Mouse (Mus musculus): ENCODE data around the gene Parp4. TPM values are rescaled to one million over a fixed set of nuclear protein-coding genes. Genes with fewer than 3 reads are reported as not detected.

Gene Parp4
- polyA plus RNA-seq, 1 experiment: 10.2 TPM

DNA sequence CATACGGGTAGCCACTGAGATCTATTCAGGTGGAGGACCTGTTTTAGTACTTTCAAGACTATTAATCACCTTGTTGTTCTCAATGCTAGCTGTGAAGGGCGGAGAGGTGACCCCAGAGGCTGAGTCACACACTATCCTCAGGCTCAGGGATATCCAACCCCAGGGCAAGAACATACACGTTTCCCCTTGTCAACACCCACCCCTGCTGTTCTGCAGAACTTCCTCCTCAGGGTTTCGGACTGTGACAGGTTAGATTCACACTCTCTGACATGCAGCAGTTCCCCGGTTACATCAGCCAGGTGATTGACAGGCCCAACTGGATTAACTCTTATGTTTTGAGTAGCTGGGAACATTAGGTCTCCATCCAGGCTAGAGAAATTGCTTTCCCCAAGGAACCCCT is 5.7 kb downstream of the Parp4 start:
- WGBS: 79% methylated on average over 5 of the region's 5 CpGs
- no peak for DNase-seq
- no peak for TF ChIP-seq CTCF (IDR thresholded peaks at IDR 0.05; ENCODE audit: borderline replicate concordance, insufficient read depth, low read depth, low read length)
- no peak for TF ChIP-seq POLR2A (IDR thresholded peaks at IDR 0.05; ENCODE audit: borderline replicate concordance, insufficient read depth, low read length)
- Histone ChIP-seq H3K4me1 (ENCODE audit: control insufficient read depth, insufficient read depth, low read length) (no peaks in the 10 kb centered on the region), H3K4me3 (replicated peaks; ENCODE audit: insufficient read depth, low read depth, low read length) (no peak overlapping the region), H3K27me3 (ENCODE audit: control insufficient read depth, insufficient read depth, low read length) (no peaks in the 10 kb centered on the region), H3K27ac (ENCODE audit: insufficient read depth, low read length) (no peak overlapping the region)

DNA sequence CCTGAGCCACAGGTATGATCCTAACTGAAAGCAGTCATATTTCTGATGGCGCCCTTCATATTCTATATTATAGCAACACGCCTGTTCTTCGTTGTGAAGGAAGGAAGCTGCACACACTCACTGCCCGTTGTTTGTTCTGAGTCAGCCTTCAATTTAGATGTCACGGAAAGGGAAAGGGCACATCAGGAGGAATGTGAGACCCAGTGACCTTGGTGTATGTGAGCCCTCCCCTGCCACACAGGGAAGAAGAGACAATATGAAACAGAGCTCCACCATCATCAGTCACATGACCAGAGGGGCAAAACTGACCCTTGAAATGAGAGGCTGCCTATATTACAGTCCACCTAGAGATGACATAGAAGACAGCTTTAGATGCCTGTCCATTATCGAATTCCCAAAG is 6.9 kb downstream of the Parp4 start:
- no peak overlapping the region for H3K4me3 ChIP-seq (replicated peaks; ENCODE audit: insufficient read depth, low read depth, low read length)
- WGBS: 94% methylated on average over 6 of the region's 6 CpGs
- H3K27me3 ChIP-seq (ENCODE audit: control insufficient read depth, insufficient read depth, low read length): no peaks in the 10 kb centered on the region
- no peak for DNase-seq
- no peaks in the 10 kb centered on the region for H3K4me1 ChIP-seq (ENCODE audit: control insufficient read depth, insufficient read depth, low read length)
- TF ChIP-seq CTCF (IDR thresholded peaks at IDR 0.05; ENCODE audit: borderline replicate concordance, insufficient read depth, low read depth, low read length): no peak
- no peak overlapping the region for H3K27ac ChIP-seq (ENCODE audit: insufficient read depth, low read length)

DNA sequence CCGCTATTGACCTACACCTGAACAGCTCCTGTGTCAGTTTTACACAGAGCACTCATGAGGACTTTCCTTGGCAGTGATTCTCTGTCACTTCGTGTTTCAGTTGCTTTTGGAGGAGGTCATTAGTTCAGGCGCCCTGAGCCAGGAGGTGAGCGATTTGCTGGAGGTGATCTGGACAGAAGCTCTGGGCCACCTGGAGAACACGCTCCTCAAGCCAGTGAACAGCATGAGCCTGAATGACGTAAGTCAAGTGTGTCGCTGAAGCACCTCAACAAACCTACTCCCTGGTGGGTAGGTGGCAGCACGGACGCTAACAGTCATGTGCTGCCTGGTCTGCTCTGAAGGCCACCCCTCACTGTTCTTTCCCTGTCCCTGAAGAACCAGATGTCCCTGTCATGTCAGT is 16.8 kb downstream of the Parp4 start:
- WGBS: 39% methylated on average over 9 of the region's 9 CpGs
- Histone ChIP-seq H3K4me3 (replicated peaks; ENCODE audit: insufficient read depth, low read depth, low read length) (no peak overlapping the region), H3K27ac (ENCODE audit: insufficient read depth, low read length) (no peak overlapping the region), H3K27me3 (ENCODE audit: control insufficient read depth, insufficient read depth, low read length) (no peaks in the 10 kb centered on the region), H3K4me1 (ENCODE audit: control insufficient read depth, insufficient read depth, low read length) (no peaks in the 10 kb centered on the region; the same call in 1 of the 2 replicates)
- TF ChIP-seq CTCF (IDR thresholded peaks at IDR 0.05; ENCODE audit: borderline replicate concordance, insufficient read depth, low read depth, low read length) (no peak), POLR2A (IDR thresholded peaks at IDR 0.05; ENCODE audit: borderline replicate concordance, insufficient read depth, low read length) (no peak)
- peak; percentile 41 to 56 for DNase-seq

DNA sequence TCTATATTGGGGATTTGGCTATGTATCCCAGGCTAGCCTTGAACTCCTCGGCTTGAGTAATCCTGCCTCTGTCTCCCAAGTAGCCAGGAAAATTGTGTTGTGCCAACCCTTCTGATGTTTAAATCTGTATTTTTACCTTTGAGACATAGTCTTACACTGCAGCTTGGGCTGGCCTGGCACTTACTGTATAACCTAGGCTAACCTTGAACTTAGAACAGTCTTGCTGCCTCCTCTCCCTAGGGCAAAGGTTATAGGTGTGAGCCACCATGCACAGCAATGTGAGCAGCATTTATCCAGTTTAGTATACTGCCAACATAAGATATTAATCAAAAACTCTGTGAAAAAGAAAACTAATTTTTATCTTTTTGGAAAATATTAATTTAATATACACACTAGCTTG is 19.4 kb downstream of the Parp4 start:
- Histone ChIP-seq H3K27ac (ENCODE audit: insufficient read depth, low read length) (no peak overlapping the region), H3K4me1 (ENCODE audit: control insufficient read depth, insufficient read depth, low read length) (no peaks in the 10 kb centered on the region; the same call in 1 of the 2 replicates), H3K27me3 (ENCODE audit: control insufficient read depth, insufficient read depth, low read length) (no peaks in the 10 kb centered on the region), H3K4me3 (replicated peaks; ENCODE audit: insufficient read depth, low read depth, low read length) (no peak overlapping the region)
- no peak for TF ChIP-seq CTCF (IDR thresholded peaks at IDR 0.05; ENCODE audit: borderline replicate concordance, insufficient read depth, low read depth, low read length)
- no peak for TF ChIP-seq POLR2A (IDR thresholded peaks at IDR 0.05; ENCODE audit: borderline replicate concordance, insufficient read depth, low read length)
- 94% methylated on average over 1 of the region's 1 CpGs for WGBS
- DNase-seq: no peak

DNA sequence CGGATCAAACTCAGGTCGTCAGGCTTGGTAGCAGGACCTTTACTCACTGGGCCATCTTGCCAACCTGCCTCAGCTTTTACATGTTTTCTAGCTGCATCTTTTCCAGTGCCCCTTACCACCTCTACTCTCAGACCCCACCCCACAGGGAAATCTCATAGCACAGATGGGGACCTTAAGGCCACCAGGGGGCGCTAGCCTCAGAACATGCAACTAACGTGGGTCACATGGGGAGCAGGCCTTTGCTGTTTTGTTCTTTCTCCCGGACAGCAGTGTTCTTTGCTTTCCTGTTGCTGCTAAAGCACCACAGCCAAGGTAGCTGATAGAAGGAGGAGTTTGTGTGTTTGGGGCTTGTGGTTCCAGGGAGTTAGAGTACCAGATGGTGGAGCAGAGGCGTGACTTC is 23.3 kb downstream of the Parp4 start:
- DNase-seq: peak in 1 of 2 experiments; percentile 20
- Histone ChIP-seq H3K4me3 (replicated peaks; ENCODE audit: insufficient read depth, low read depth, low read length) (no peak overlapping the region), H3K27ac (ENCODE audit: insufficient read depth, low read length) (no peak overlapping the region), H3K4me1 (ENCODE audit: control insufficient read depth, insufficient read depth, low read length) (no peaks in the 10 kb centered on the region), H3K27me3 (ENCODE audit: control insufficient read depth, insufficient read depth, low read length) (no peaks in the 10 kb centered on the region)
- TF ChIP-seq CTCF (IDR thresholded peaks at IDR 0.05; ENCODE audit: borderline replicate concordance, insufficient read depth, low read depth, low read length) (peak; percentile 49), POLR2A (IDR thresholded peaks at IDR 0.05; ENCODE audit: borderline replicate concordance, insufficient read depth, low read length) (no peak)
- 46% methylated on average over 6 of the region's 6 CpGs for WGBS

DNA sequence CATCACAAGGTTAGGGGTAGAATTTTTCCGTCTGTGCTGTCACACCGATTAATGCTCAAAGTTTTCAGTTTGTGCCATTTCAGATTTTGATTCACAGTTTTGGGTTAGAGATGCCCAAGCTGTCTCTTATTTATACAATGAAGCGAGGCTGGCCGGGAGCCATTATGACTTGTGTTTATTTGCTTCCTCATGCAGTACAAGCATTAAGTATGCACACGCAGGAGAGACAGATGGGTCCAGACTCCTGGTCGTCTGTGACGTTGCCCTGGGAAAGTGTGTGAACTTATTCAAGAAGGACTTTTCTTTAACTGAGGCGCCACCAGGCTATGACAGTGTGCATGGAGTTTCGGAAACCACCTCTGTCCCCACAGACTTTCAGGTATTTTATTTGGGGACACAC is 26.6 kb downstream of the Parp4 start:
- TF ChIP-seq CTCF (IDR thresholded peaks at IDR 0.05; ENCODE audit: borderline replicate concordance, insufficient read depth, low read depth, low read length) (no peak), POLR2A (IDR thresholded peaks at IDR 0.05; ENCODE audit: borderline replicate concordance, insufficient read depth, low read length) (no peak)
- no peaks in the 10 kb centered on the region for H3K27me3 ChIP-seq (ENCODE audit: control insufficient read depth, insufficient read depth, low read length)
- H3K27ac ChIP-seq (ENCODE audit: insufficient read depth, low read length): no peak overlapping the region
- no peaks in the 10 kb centered on the region for H3K4me1 ChIP-seq (ENCODE audit: control insufficient read depth, insufficient read depth, low read length)
- no peak for DNase-seq
- WGBS: 66% methylated on average over 9 of the region's 9 CpGs
- H3K4me3 ChIP-seq (replicated peaks; ENCODE audit: insufficient read depth, low read depth, low read length): no peak overlapping the region

DNA sequence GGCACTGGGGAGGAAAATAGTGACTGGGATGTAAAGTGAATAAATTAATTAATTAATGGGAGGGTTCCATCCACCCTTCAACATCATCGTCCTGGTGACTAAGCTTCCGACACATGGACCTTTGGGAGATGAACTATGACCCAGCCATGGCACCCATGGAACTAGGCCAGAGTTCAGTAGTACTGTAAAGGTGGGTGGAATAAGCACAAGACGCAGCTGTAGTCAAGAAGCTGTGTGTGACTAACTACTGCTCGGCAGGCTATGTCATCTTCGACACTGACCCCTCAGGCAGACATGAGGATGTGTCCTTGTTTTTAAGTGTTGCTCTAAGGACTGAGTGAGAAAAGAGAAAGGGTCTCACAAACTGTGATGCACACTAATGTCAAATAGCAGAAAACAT is 29.0 kb downstream of the Parp4 start:
- Histone ChIP-seq H3K4me3 (replicated peaks; ENCODE audit: insufficient read depth, low read depth, low read length) (no peak overlapping the region), H3K27me3 (ENCODE audit: control insufficient read depth, insufficient read depth, low read length) (no peaks in the 10 kb centered on the region), H3K27ac (ENCODE audit: insufficient read depth, low read length) (no peak overlapping the region), H3K4me1 (ENCODE audit: control insufficient read depth, insufficient read depth, low read length) (no peaks in the 10 kb centered on the region)
- 90% methylated on average over 5 of the region's 5 CpGs for WGBS
- TF ChIP-seq CTCF (IDR thresholded peaks at IDR 0.05; ENCODE audit: borderline replicate concordance, insufficient read depth, low read depth, low read length) (no peak), POLR2A (IDR thresholded peaks at IDR 0.05; ENCODE audit: borderline replicate concordance, insufficient read depth, low read length) (no peak)
- no peak for DNase-seq

DNA sequence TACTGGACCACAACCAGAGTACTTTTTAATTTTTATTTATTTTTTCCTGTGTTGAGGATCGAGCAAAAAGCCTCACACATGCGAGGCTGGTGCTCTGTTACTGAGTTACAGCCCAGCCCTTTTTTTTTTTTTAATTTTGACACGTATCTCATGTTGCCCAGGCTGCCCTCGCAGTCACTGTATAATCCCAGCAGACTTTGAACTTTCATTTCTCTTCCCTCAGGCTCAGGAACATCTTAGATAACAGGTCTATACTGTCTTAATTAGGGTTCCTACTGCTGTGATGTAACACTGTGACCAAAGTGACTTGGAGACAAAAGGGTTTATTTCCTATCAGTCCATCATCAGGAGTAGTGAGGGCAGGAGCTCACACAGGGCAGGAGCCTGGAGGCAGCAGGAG is 29.7 kb downstream of the Parp4 start:
- DNase-seq: no peak
- Histone ChIP-seq H3K4me3 (replicated peaks; ENCODE audit: insufficient read depth, low read depth, low read length) (no peak overlapping the region), H3K27ac (ENCODE audit: insufficient read depth, low read length) (no peak overlapping the region), H3K4me1 (ENCODE audit: control insufficient read depth, insufficient read depth, low read length) (no peaks in the 10 kb centered on the region), H3K27me3 (ENCODE audit: control insufficient read depth, insufficient read depth, low read length) (no peaks in the 10 kb centered on the region)
- 80% methylated on average over 4 of the region's 4 CpGs for WGBS
- TF ChIP-seq POLR2A (IDR thresholded peaks at IDR 0.05; ENCODE audit: borderline replicate concordance, insufficient read depth, low read length) (no peak), CTCF (IDR thresholded peaks at IDR 0.05; ENCODE audit: borderline replicate concordance, insufficient read depth, low read depth, low read length) (no peak)
